ENCODE assay signal across 24 mouse cellular contexts in the genomic region with DNA sequence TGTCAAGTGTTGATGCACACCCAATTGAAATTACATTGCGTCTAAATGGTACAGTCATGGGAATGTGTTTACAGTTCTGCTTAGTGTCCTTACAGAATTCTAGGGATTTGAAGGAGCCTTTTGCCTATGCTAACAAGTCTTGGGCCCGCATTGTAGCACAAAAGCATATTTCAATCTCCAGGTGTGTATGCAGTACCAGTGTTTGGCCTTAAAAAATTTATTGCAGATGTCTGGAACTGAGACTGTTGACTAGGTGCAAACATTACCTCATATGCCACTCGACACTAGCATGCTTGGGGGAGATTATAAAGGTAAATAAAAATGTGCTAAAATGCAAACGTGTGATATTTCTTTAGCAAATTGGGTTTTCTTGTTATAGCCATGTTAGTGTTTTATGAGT.
DNase-seq lines count a peak whose midpoint lies in the region; ATAC-seq lines count a peak whose summit lies in the region.
"Had no signal": no experiment of that assay in that cellular context is flagged by ENCODE, and none has a peak within 500 bp of the region (broad histone marks: within the 10 kb centered on the region; RNA-seq: fewer than 3 reads in every experiment).

No protein-coding gene starts in this region.

- H3K27me3 ChIP-seq in limb, embryonic 12.5 days: no peaks in the 10 kb centered on the region
- H3K27me3 ChIP-seq in limb, embryonic 10.5 days (ENCODE audit: low read depth, poor library complexity, severe bottlenecking): no peaks in the 10 kb centered on the region
- no peaks in the 10 kb centered on the region for H3K27me3 ChIP-seq in lung, embryonic 16.5 days (ENCODE audit: control insufficient read depth, insufficient read depth, low read depth, low read length)
- H3K27me3 ChIP-seq: CH12.LX; embryonic facial prominence, embryonic 12.5 days; forebrain, embryonic 13.5 days; forebrain, embryonic 15.5 days had no signal

- H3K4me3 ChIP-seq in limb, embryonic 12.5 days (replicated peaks): no peak overlapping the region
- H3K4me3 ChIP-seq in limb, embryonic 10.5 days: no peak overlapping the region
- H3K4me3 ChIP-seq in lung, embryonic 16.5 days (ENCODE audit: low read length): no peak overlapping the region
- H3K4me3 ChIP-seq: embryonic facial prominence, embryonic 10.5 days; embryonic facial prominence, embryonic 12.5 days; forebrain, embryonic 13.5 days; forebrain, embryonic 15.5 days had no signal

- peaks cover 19% of the 10 kb centered on the region for H3K4me1 ChIP-seq in limb, embryonic 12.5 days (replicated peaks)
- H3K4me1 ChIP-seq in limb, embryonic 10.5 days: peaks cover 5% of the 10 kb centered on the region; the same call in 1 of the 2 replicates
- H3K4me1 ChIP-seq in lung, embryonic 16.5 days (replicated peaks; ENCODE audit: control insufficient read depth, insufficient read depth, low read length): no peaks in the 10 kb centered on the region; the same call in 1 of the 2 replicates
- H3K4me1 ChIP-seq: embryonic facial prominence, embryonic 10.5 days; embryonic facial prominence, embryonic 12.5 days; forebrain, embryonic 13.5 days; forebrain, embryonic 15.5 days had no signal

- H3K27ac ChIP-seq in limb, embryonic 12.5 days: 0 out of 2 replicates have a peak overlapping the region, but pooled peaks have one; percentile 30
- no peak overlapping the region for H3K27ac ChIP-seq in limb, embryonic 10.5 days
- no peak overlapping the region for H3K27ac ChIP-seq in lung, embryonic 16.5 days (ENCODE audit: low read length)
- H3K27ac ChIP-seq: embryonic facial prominence, embryonic 10.5 days; embryonic facial prominence, embryonic 12.5 days; forebrain, embryonic 13.5 days; forebrain, embryonic 15.5 days had no signal

- H3K36me3 ChIP-seq in limb, embryonic 12.5 days: no peaks in the 10 kb centered on the region
- no peaks in the 10 kb centered on the region for H3K36me3 ChIP-seq in limb, embryonic 10.5 days
- no peaks in the 10 kb centered on the region for H3K36me3 ChIP-seq in lung, embryonic 16.5 days (ENCODE audit: control insufficient read depth, insufficient read depth, low read length)
- H3K36me3 ChIP-seq: embryonic facial prominence, embryonic 10.5 days; embryonic facial prominence, embryonic 12.5 days; forebrain, embryonic 15.5 days; G1E had no signal

- H3K9me3 ChIP-seq in limb, embryonic 12.5 days: no peaks in the 10 kb centered on the region
- no peaks in the 10 kb centered on the region for H3K9me3 ChIP-seq in limb, embryonic 10.5 days (replicated peaks)
- no peaks in the 10 kb centered on the region for H3K9me3 ChIP-seq in lung, embryonic 16.5 days (ENCODE audit: control insufficient read depth, low read length)
- H3K9me3 ChIP-seq: embryonic facial prominence, embryonic 10.5 days; embryonic facial prominence, embryonic 12.5 days; forebrain, embryonic 13.5 days; forebrain, embryonic 15.5 days; G1E had no signal

- no peak overlapping the region for H3K4me2 ChIP-seq in limb, embryonic 12.5 days
- no peak overlapping the region for H3K4me2 ChIP-seq in lung, embryonic 16.5 days (ENCODE audit: low read depth, low read length)
- H3K4me2 ChIP-seq: embryonic facial prominence, embryonic 12.5 days; forebrain, embryonic 13.5 days; forebrain, embryonic 15.5 days had no signal

- no peak overlapping the region for H3K9ac ChIP-seq in limb, embryonic 12.5 days (replicated peaks)
- no peak overlapping the region for H3K9ac ChIP-seq in lung, embryonic 16.5 days (ENCODE audit: low read length)
- H3K9ac ChIP-seq: embryonic facial prominence, embryonic 12.5 days; forebrain, embryonic 13.5 days; forebrain, embryonic 15.5 days had no signal

- WGBS in limb, embryonic 12.5 days: 37% methylated on average over 4 of the region's 4 CpGs
- WGBS in limb, embryonic 10.5 days: 82% methylated on average over 4 of the region's 4 CpGs
- WGBS in lung, embryonic 16.5 days: 49% methylated on average over 4 of the region's 4 CpGs

- no peak for DNase-seq in limb, embryonic 10.5 days (ENCODE audit: low spot score)
- DNase-seq in lung, postnatal 36 days: no peak
- DNase-seq in lung, postnatal 25 days (ENCODE audit: low spot score): peak; percentile 13
- DNase-seq in lung, adult 18-20 months: no peak
- DNase-seq: adrenal gland, adult 8-10 months; adrenal gland, postnatal 14 days; adrenal gland, postnatal 36 days; B cell, adult 2 months; cerebellum, adult 11-12 months; cerebellum, adult 2 months; cerebellum, adult 9-10 months; cerebellum, postnatal 10 days; cerebellum, postnatal 25 days had no signal

- 0 out of 2 replicates have a peak, but pooled peaks have one; percentile 56 for ATAC-seq in limb, embryonic 12.5 days (ENCODE audit: insufficient number of reproducible peaks, insufficient read depth, low FRiP score, low TSS enrichment, low read depth)
- ATAC-seq in lung, embryonic 16.5 days (ENCODE audit: low read depth): peak; percentile 65; the same call in 1 of the 2 replicates
- ATAC-seq: activated CD4-positive, CD25-positive, alpha-beta regulatory T cell, adult 4 months; CD4-positive, CD25-positive, alpha-beta regulatory T cell, adult 4 months; forebrain, embryonic 13.5 days; forebrain, embryonic 15.5 days; Patski had no signal
